Mouse (Mus musculus): ENCODE data around the gene Rbms3. TPM values are rescaled to one million over a fixed set of nuclear protein-coding genes. Genes with fewer than 3 reads are reported as not detected.

Rbms3 gene
- polyA plus RNA-seq, 1 experiment from 2014 or later, result 44.5 TPM

- H3K36me3 ChIP-seq (ENCODE audit: insufficient read depth, low read length), result no peaks in the 10 kb centered on the region
- ATAC-seq (replicated peaks; ENCODE audit: low FRiP score, low read depth) (no peak), DNase-seq (ENCODE audit: low spot score) (no peak)
- no peak overlapping the region for H3K4me3 ChIP-seq (replicated peaks; ENCODE audit: low read depth, low read length)
- H3K9me3 ChIP-seq (replicated peaks; ENCODE audit: low read length), result no peaks in the 10 kb centered on the region
- no peaks in the 10 kb centered on the region for H3K27me3 ChIP-seq (ENCODE audit: insufficient read depth, low read length)
- WGBS, result 71% methylated on average over 2 of the region's 2 CpGs
- H3K27ac ChIP-seq, result no peak overlapping the region
- TF ChIP-seq CTCF (IDR thresholded peaks at IDR 0.05; ENCODE audit: low read depth), result no peak
- no peak overlapping the region for H3K9ac ChIP-seq (ENCODE audit: low read depth, low read length)
- H3K4me2 ChIP-seq (ENCODE audit: low read length), result no peak overlapping the region
- H3K4me1 ChIP-seq (replicated peaks; ENCODE audit: insufficient read depth, low read length), result peaks cover 9% of the 10 kb centered on the region; the same call in 1 of the 2 replicates
Measured at GRCm38 (mm10) chr9:117115609-117116008, 514.1 kb downstream of the Rbms3 start.

DNA sequence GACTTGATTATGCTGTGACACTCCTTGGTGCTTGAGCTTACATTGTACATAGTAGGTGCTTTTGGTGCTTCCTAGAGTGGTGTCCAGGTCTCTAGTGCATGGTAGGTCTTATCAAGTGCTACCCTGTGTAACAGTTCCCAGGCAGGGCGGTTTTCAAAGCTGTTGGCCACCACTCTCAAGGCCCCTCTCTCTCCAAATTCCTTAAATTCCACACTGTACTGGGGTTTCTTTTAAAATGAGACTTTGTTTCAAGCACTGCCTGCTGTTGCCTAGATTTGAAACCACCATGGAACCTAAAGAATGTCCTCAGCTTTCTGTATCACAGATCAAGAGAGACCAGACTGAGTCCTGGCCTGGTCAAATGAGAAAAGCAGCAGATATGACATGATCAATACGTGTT lies 516.1 kb downstream of the Rbms3 start:
- no peak for TF ChIP-seq CTCF (IDR thresholded peaks at IDR 0.05; ENCODE audit: low read depth)
- H3K4me3 ChIP-seq (replicated peaks; ENCODE audit: low read depth, low read length), result no peak overlapping the region
- no peaks in the 10 kb centered on the region for H3K27me3 ChIP-seq (ENCODE audit: insufficient read depth, low read length)
- WGBS, result 55% methylated on average over 2 of the region's 2 CpGs
- no peak overlapping the region for H3K27ac ChIP-seq
- H3K4me1 ChIP-seq (replicated peaks; ENCODE audit: insufficient read depth, low read length), result peaks cover 9% of the 10 kb centered on the region; the same call in 1 of the 2 replicates
- no peak overlapping the region for H3K4me2 ChIP-seq (ENCODE audit: low read length)
- H3K9ac ChIP-seq (ENCODE audit: low read depth, low read length), result no peak overlapping the region
- ATAC-seq (replicated peaks; ENCODE audit: low FRiP score, low read depth) (no peak), DNase-seq (ENCODE audit: low spot score) (peak; percentile 64)
- no peaks in the 10 kb centered on the region for H3K9me3 ChIP-seq (replicated peaks; ENCODE audit: low read length)
- no peaks in the 10 kb centered on the region for H3K36me3 ChIP-seq (ENCODE audit: insufficient read depth, low read length)

GRCm38 (mm10) chr9:117107926-117108325 lies 521.8 kb downstream of the Rbms3 start:
- H3K36me3 ChIP-seq (ENCODE audit: insufficient read depth, low read length), result no peaks in the 10 kb centered on the region
- no peak overlapping the region for H3K9ac ChIP-seq (ENCODE audit: low read depth, low read length)
- no peaks in the 10 kb centered on the region for H3K9me3 ChIP-seq (replicated peaks; ENCODE audit: low read length)
- H3K4me3 ChIP-seq (replicated peaks; ENCODE audit: low read depth, low read length), result no peak overlapping the region
- H3K4me1 ChIP-seq (replicated peaks; ENCODE audit: insufficient read depth, low read length), result no peaks in the 10 kb centered on the region
- no peak overlapping the region for H3K27ac ChIP-seq
- WGBS, result 91% methylated on average over 4 of the region's 4 CpGs
- H3K27me3 ChIP-seq (ENCODE audit: insufficient read depth, low read length), result no peaks in the 10 kb centered on the region
- TF ChIP-seq CTCF (IDR thresholded peaks at IDR 0.05; ENCODE audit: low read depth), result no peak
- no peak overlapping the region for H3K4me2 ChIP-seq (ENCODE audit: low read length)
- no peak for ATAC-seq (replicated peaks; ENCODE audit: low FRiP score, low read depth)
- no peak for DNase-seq (ENCODE audit: low spot score)

DNA sequence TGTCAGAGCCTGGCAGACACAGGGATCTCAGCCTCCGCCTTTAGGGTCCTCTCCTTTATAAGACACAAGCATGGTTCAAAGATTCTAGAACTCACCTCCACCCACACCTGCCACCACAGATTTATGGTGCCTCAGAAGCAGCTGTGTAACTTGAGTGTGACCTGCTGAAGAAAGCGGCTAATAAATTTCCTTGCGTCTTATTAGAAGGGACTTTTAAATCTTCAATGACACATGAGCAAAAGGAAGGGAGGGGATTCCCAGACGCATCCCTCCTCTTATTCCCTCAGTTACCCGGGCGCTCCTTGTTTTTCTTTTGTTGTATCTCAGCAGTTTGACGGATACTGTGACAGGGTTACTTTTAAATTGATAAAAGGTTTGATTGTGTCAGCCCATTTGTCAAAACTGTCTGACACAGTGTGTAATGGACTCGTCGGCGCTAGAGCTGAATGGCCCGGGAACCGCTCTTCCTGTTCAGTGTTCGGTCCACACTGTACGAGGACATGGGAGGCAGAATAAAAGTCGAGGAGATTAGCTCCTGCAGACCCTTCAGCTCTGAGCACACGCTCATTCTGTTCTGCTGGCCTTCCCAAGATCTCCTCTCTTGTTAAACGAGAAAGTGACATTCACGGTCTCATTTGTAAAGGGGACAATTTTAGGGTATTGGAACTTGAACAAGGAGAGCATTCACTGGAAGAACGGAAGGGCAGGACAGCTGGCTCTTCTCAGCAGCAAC lies 527.3 kb downstream of the Rbms3 start:
- H3K27ac ChIP-seq, result no peak overlapping the region
- no peaks in the 10 kb centered on the region for H3K27me3 ChIP-seq (ENCODE audit: insufficient read depth, low read length)
- DNase-seq (ENCODE audit: low spot score) (peak; percentile 72), ATAC-seq (replicated peaks; ENCODE audit: low FRiP score, low read depth) (peak; percentile 61; the same call in 1 of the 2 replicates)
- no peaks in the 10 kb centered on the region for H3K4me1 ChIP-seq (replicated peaks; ENCODE audit: insufficient read depth, low read length)
- 32% methylated on average over 19 of the region's 19 CpGs for WGBS
- H3K4me2 ChIP-seq (ENCODE audit: low read length), result peak overlapping the region; percentile 10; the same call in 1 of the 2 replicates
- no peaks in the 10 kb centered on the region for H3K9me3 ChIP-seq (replicated peaks; ENCODE audit: low read length)
- no peaks in the 10 kb centered on the region for H3K36me3 ChIP-seq (ENCODE audit: insufficient read depth, low read length)
- no peak overlapping the region for H3K4me3 ChIP-seq (replicated peaks; ENCODE audit: low read depth, low read length)
- H3K9ac ChIP-seq (ENCODE audit: low read depth, low read length), result no peak overlapping the region
- TF ChIP-seq CTCF (IDR thresholded peaks at IDR 0.05; ENCODE audit: low read depth), result no peak

- WGBS, result 92% methylated on average over 5 of the region's 5 CpGs
- H3K4me1 ChIP-seq (replicated peaks; ENCODE audit: insufficient read depth, low read length), result no peaks in the 10 kb centered on the region
- ATAC-seq (replicated peaks; ENCODE audit: low FRiP score, low read depth) (no peak), DNase-seq (ENCODE audit: low spot score) (no peak)
- no peaks in the 10 kb centered on the region for H3K36me3 ChIP-seq (ENCODE audit: insufficient read depth, low read length)
- H3K27ac ChIP-seq, result no peak overlapping the region
- no peak overlapping the region for H3K4me2 ChIP-seq (ENCODE audit: low read length)
- no peaks in the 10 kb centered on the region for H3K9me3 ChIP-seq (replicated peaks; ENCODE audit: low read length)
- H3K9ac ChIP-seq (ENCODE audit: low read depth, low read length), result no peak overlapping the region
- no peak for TF ChIP-seq CTCF (IDR thresholded peaks at IDR 0.05; ENCODE audit: low read depth)
- no peak overlapping the region for H3K4me3 ChIP-seq (replicated peaks; ENCODE audit: low read depth, low read length)
- no peaks in the 10 kb centered on the region for H3K27me3 ChIP-seq (ENCODE audit: insufficient read depth, low read length)
Measured at GRCm38 (mm10) chr9:117100181-117100580, 529.5 kb downstream of the Rbms3 start.

DNA sequence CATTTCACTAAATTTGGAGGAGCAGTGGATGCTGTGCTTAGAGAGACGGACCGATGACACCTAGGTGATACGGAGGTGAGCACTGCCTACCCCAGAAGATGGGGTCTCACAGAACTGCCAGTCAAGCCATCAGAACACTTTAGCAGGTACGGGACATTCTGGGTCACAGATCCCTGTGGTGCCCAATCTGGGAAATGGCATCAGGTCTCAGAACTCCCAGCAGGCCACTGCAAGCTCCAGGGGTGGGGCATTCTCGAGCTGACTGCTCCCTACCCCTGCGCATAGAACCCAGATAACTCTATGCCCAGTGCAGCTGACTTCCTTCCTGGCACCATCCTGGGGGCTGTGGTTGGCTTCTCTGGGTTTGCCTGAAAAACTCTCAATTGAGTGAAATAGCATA lies 536.2 kb downstream of the Rbms3 start:
- ATAC-seq (replicated peaks; ENCODE audit: low FRiP score, low read depth) (no peak), DNase-seq (ENCODE audit: low spot score) (no peak)
- Histone ChIP-seq H3K4me3 (replicated peaks; ENCODE audit: low read depth, low read length) (no peak overlapping the region), H3K36me3 (ENCODE audit: insufficient read depth, low read length) (0 out of 2 replicates have a peak, but pooled peaks cover 2% of the 10 kb centered on the region), H3K27me3 (ENCODE audit: insufficient read depth, low read length) (no peaks in the 10 kb centered on the region), H3K9me3 (replicated peaks; ENCODE audit: low read length) (no peaks in the 10 kb centered on the region), H3K9ac (ENCODE audit: low read depth, low read length) (no peak overlapping the region), H3K4me2 (ENCODE audit: low read length) (no peak overlapping the region), H3K27ac (no peak overlapping the region), H3K4me1 (replicated peaks; ENCODE audit: insufficient read depth, low read length) (no peaks in the 10 kb centered on the region)
- 91% methylated on average over 6 of the region's 6 CpGs for WGBS
- no peak for TF ChIP-seq CTCF (IDR thresholded peaks at IDR 0.05; ENCODE audit: low read depth)

All from kidney, postnatal 0 days (tissue).